Mouse (Mus musculus) c-Kit-positive CD71-positive TER-119-negative erythroid progenitor cells, embryonic 14.5 days (primary cell): ENCODE measurements around the gene Gm21721.
"Not testable (repeated sequence)": the region's sequence is repeated elsewhere in the genome, so short reads cannot be mapped to it uniquely, and the experiment has no call there.

Experiments used
- DNase-seq: peaks from one replicate; pipeline ENCODE4 v3.0.0-alpha.2; 2013; ENCODE audit warnings: low read depth

Gm21721 gene

GRCm38 (mm10) chrY:9202090-9202489 lies at the start of gene Gm21721:
Gm21721 (minus strand) TSS chrY:9202190.
- DNase-seq: not testable (repeated sequence)
